Comparison of ENCODE assay signal across 8 mouse cellular contexts in the genomic region with DNA sequence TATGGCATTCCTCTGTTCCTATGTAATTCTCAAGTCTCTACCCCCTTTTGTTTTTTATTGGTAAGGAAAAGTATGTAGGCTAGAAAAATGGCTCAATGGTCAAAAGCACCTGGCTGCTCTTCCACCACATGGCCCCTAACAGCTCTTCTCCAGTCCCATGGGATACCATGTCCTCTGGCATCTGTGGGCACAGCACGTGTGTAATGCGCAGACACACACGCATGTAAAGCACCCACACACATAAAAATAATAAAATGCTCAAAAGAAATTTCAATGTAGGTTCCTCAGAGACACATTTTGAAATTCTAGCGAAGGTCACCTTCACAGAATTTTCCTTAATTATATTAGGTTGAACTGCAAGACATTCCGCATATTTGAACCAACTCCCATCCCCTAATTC. TPM values are rescaled to one million over a fixed set of nuclear protein-coding genes. Genes with fewer than 3 reads are reported as not detected.
A peak's percentile ranks its signal among the peaks of the same experiment; 100 is the strongest.
DNase-seq lines count a peak whose midpoint lies in the region; ATAC-seq and TF ChIP-seq lines count a peak whose summit lies in the region.

No protein-coding gene starts in this region.

- TF ChIP-seq CTCF in heart, adult 2 months (IDR thresholded peaks at IDR 0.05) = no peak
- TF ChIP-seq CTCF in CH12.LX (conservative IDR thresholded peaks at IDR 0.05 in 1 of 2, IDR thresholded peaks at IDR 0.05 in 1 of 2; ENCODE audit: low read depth in 2 of 2, low read length in 2 of 2) = no peak

- no peaks in the 10 kb centered on the region for H3K79me2 ChIP-seq in heart, adult 2 months (replicated peaks; ENCODE audit: control insufficient read depth, insufficient read depth, low read length)
- H3K79me2 ChIP-seq in CH12.LX (replicated peaks; ENCODE audit: control insufficient read depth, extremely low read depth, insufficient read depth, poor library complexity, severe bottlenecking) = peaks cover 13% of the 10 kb centered on the region

- WGBS in heart, adult 2 months = 82% methylated on average over 5 of the region's 5 CpGs
- WGBS in forebrain, embryonic 15.5 days = 88% methylated on average over 5 of the region's 5 CpGs
- 81% methylated on average over 5 of the region's 5 CpGs for WGBS in liver, embryonic 16.5 days (ENCODE audit: insufficient replicate concordance)

- H3K9ac ChIP-seq in heart, adult 2 months (ENCODE audit: low read depth, low read length) = no peak overlapping the region
- H3K9ac ChIP-seq in CH12.LX (ENCODE audit: insufficient read depth, low read depth) = peak overlapping the region; percentile 88
- peak overlapping the region; percentile 78 for H3K9ac ChIP-seq in forebrain, embryonic 15.5 days (replicated peaks)
- H3K9ac ChIP-seq in liver, embryonic 16.5 days (ENCODE audit: low read depth, low read length) = peak overlapping the region; percentile 69

- intact Hi-C loops in heart, adult 2 months (cut with DNase I) = no loop called here
- intact Hi-C loops in gastrocnemius, postnatal 14 days (cut with DNase I; ENCODE audit: low total_unique reads) = no loop called here

- in situ Hi-C loops in CH12.LX (cut with MboI; ENCODE audit: low pct_ligation_motif_present, low pct_unique_long_range_greater_than_20kb, low sequenced_read_pairs) = no loop called here

- H3K27ac ChIP-seq in heart, adult 2 months = peak overlapping the region; percentile 99
- H3K27ac ChIP-seq in CH12.LX (ENCODE audit: insufficient read depth, low read depth) = no peak overlapping the region
- 0 out of 2 replicates have a peak overlapping the region, but pooled peaks have one; percentile 99 for H3K27ac ChIP-seq in forebrain, embryonic 15.5 days (replicated peaks)
- no peak overlapping the region for H3K27ac ChIP-seq in liver, embryonic 16.5 days (ENCODE audit: low read length)

- dilution Hi-C loops in CH12.LX (cut with MboI; ENCODE audit: extremely low pct_ligation_motif_present, extremely low pct_unique_long_range_greater_than_20kb, low sequenced_read_pairs) = no loop called here

- no peaks in the 10 kb centered on the region for H3K9me3 ChIP-seq in CH12.LX (replicated peaks; ENCODE audit: low read length)
- no peaks in the 10 kb centered on the region for H3K9me3 ChIP-seq in forebrain, embryonic 15.5 days
- H3K9me3 ChIP-seq in liver, embryonic 16.5 days (replicated peaks; ENCODE audit: control insufficient read depth, low read length) = no peaks in the 10 kb centered on the region

- ATAC-seq in forebrain, embryonic 15.5 days (replicated peaks) = no peak
- ATAC-seq in liver, embryonic 16.5 days (ENCODE audit: low read depth) = no peak

- H3K4me2 ChIP-seq in CH12.LX (ENCODE audit: insufficient read depth, low read depth, poor library complexity, severe bottlenecking) = peak overlapping the region; percentile 89
- H3K4me2 ChIP-seq in forebrain, embryonic 15.5 days (replicated peaks) = peak overlapping the region; percentile 91
- peak overlapping the region; percentile 87 for H3K4me2 ChIP-seq in liver, embryonic 16.5 days (ENCODE audit: low read depth, low read length)

- no peak for TF ChIP-seq POLR2A in heart, adult 2 months (IDR thresholded peaks at IDR 0.05; ENCODE audit: insufficient read depth, low read depth, low read length)
- no peak; the same call in 1 of the 2 replicates for TF ChIP-seq POLR2A in CH12.LX (IDR thresholded peaks at IDR 0.05; ENCODE audit: low read depth, low read length)

- H3K4me3 ChIP-seq in heart, adult 2 months = peak overlapping the region; percentile 72
- H3K4me3 ChIP-seq in CH12.LX (replicated peaks in 1 of 3; ENCODE audit: low read depth in 2 of 3, low read length in 2 of 3, poor library complexity in 1 of 3) = peak overlapping the region; percentile 67 to 81 (median 72)
- H3K4me3 ChIP-seq in forebrain, embryonic 15.5 days = peak overlapping the region; percentile 61
- peak overlapping the region; percentile 91 for H3K4me3 ChIP-seq in liver, embryonic 16.5 days (ENCODE audit: low read depth, low read length)

- no peak for TF ChIP-seq EP300 in heart, adult 2 months (IDR thresholded peaks at IDR 0.05; ENCODE audit: insufficient read depth, low read depth, low read length)
- TF ChIP-seq EP300 in CH12.LX (IDR thresholded peaks at IDR 0.05; ENCODE audit: low read length) = no peak

- H3K4me1 ChIP-seq in heart, adult 2 months (ENCODE audit: control insufficient read depth, insufficient read depth, low read length) = peaks cover 1% of the 10 kb centered on the region; the same call in 1 of the 2 replicates
- peaks cover 9 to 26% of the 10 kb centered on the region in 2 experiments for H3K4me1 ChIP-seq in CH12.LX (ENCODE audit: control insufficient read depth in 1 of 2, insufficient read depth in 2 of 2)
- H3K4me1 ChIP-seq in forebrain, embryonic 15.5 days = peaks cover 10% of the 10 kb centered on the region
- H3K4me1 ChIP-seq in liver, embryonic 16.5 days (ENCODE audit: control insufficient read depth, low read depth, low read length) = peaks cover 21% of the 10 kb centered on the region

- no peaks in the 10 kb centered on the region for H3K36me3 ChIP-seq in heart, adult 2 months (ENCODE audit: control insufficient read depth, insufficient read depth, low read length)
- H3K36me3 ChIP-seq in CH12.LX (replicated peaks in 1 of 2; ENCODE audit: control insufficient read depth in 1 of 2, insufficient read depth in 1 of 2, low read length in 1 of 2) = peaks cover 10 to 30% of the 10 kb centered on the region in 2 experiments
- peaks cover 29% of the 10 kb centered on the region for H3K36me3 ChIP-seq in forebrain, embryonic 15.5 days
- H3K36me3 ChIP-seq in liver, embryonic 16.5 days (ENCODE audit: control insufficient read depth, insufficient read depth) = peaks cover 14% of the 10 kb centered on the region

- no peak for TF ChIP-seq RAD21 in CH12.LX (IDR thresholded peaks at IDR 0.05; ENCODE audit: low read depth, low read length)

- no peak for DNase-seq in heart, adult 2 months
- no peak for DNase-seq in heart, postnatal 4 days
- no peak for DNase-seq in CH12.LX (ENCODE audit: extremely low read depth)
- no peak for DNase-seq in gastrocnemius, postnatal 14 days
- no peak for DNase-seq in adrenal gland, adult 8-10 months
- no peak for DNase-seq in right cerebral cortex, postnatal 10 days (ENCODE audit: low spot score in 2 of 2)

- no peaks in the 10 kb centered on the region for H3K27me3 ChIP-seq in heart, adult 2 months (ENCODE audit: control insufficient read depth, insufficient read depth, low read length)
- H3K27me3 ChIP-seq in CH12.LX (replicated peaks) = no peaks in the 10 kb centered on the region
- H3K27me3 ChIP-seq in forebrain, embryonic 15.5 days = no peaks in the 10 kb centered on the region
- no peaks in the 10 kb centered on the region for H3K27me3 ChIP-seq in liver, embryonic 16.5 days (ENCODE audit: control insufficient read depth, insufficient read depth, low read depth, low read length)

TF ChIP-seq in CH12.LX, 34 proteins besides CTCF, POLR2A, EP300 and RAD21 (continues in another document):
- no peak for TF ChIP-seq NRF1 (IDR thresholded peaks at IDR 0.05; ENCODE audit: low read depth, low read length)
- no peak for TF ChIP-seq SIN3A (IDR thresholded peaks at IDR 0.05; ENCODE audit: low read length)
- TF ChIP-seq MAFK (IDR thresholded peaks at IDR 0.05; ENCODE audit: insufficient replicate concordance, low read length) = no peak
- TF ChIP-seq MAX (IDR thresholded peaks at IDR 0.05; ENCODE audit: low read length) = peak; percentile 60; the same call in 1 of the 2 replicates
- no peak for TF ChIP-seq USF1 (IDR thresholded peaks at IDR 0.05; ENCODE audit: low read depth, low read length)
- no peak for TF ChIP-seq ZNF384 (IDR thresholded peaks at IDR 0.05; ENCODE audit: low read depth, low read length)
- TF ChIP-seq PAX5 (IDR thresholded peaks at IDR 0.05; ENCODE audit: low read length) = no peak
- TF ChIP-seq JUND (conservative IDR thresholded peaks at IDR 0.05; ENCODE audit: low read depth, low read length) = no peak
- peak; percentile 57; the same call in 1 of the 2 replicates for TF ChIP-seq MYC (IDR thresholded peaks at IDR 0.05; ENCODE audit: low read depth, low read length)
- TF ChIP-seq USF2 (conservative IDR thresholded peaks at IDR 0.05; ENCODE audit: low read depth, low read length) = no peak
- no peak for TF ChIP-seq E2F4 (IDR thresholded peaks at IDR 0.05; ENCODE audit: insufficient replicate concordance, low read depth, low read length)

RNA-seq across cellular contexts. Expression of a gene that starts 1.4 kb away (rescaled TPM):
- 10 to 100 TPM; 40.3 to 44.1 TPM for total RNA-seq in heart, adult 2 months (2021)
- polyA plus RNA-seq in heart, adult 2 months (2012; rRNA removed) = 37.5 and 37.6 TPM in 2 replicates
- 10 to 100 TPM; 31.1 to 31.9 TPM for total RNA-seq in heart, postnatal 4 days (2021)
- total RNA-seq in CH12.LX (2012; rRNA removed) = 20.1 and 22.0 TPM in 2 replicates
- total RNA-seq in CH12.LX (2014; rRNA removed) = 21.6 and 24.1 TPM in 2 replicates
- polyA plus RNA-seq in CH12.LX (2012; ENCODE audit: insufficient read length, low read depth) = 40.8 and 43.6 TPM in 2 replicates
- polyA plus RNA-seq in forebrain, embryonic 15.5 days (2015; fragmentation: Nextera tagmentation; extraction: Ambion mirVana) = 52.9 and 53.8 TPM in 2 replicates
- polyA plus RNA-seq in liver, embryonic 16.5 days (2015; fragmentation: Nextera tagmentation; extraction: Ambion mirVana) = 24.8 and 25.8 TPM in 2 replicates
- 10 to 100 TPM; 24.7 to 25.3 TPM for total RNA-seq in gastrocnemius, postnatal 14 days (2021)
- 10 to 100 TPM; 65.5 to 89.7 (median 78.2) TPM for total RNA-seq in adrenal gland, adult 8-10 months (2022)

RNA-seq across cellular contexts. Expression of a gene that starts 17.6 kb away (rescaled TPM):
- 10 to 100 TPM; 42.3 to 46.1 TPM for total RNA-seq in heart, adult 2 months (2021)
- polyA plus RNA-seq in heart, adult 2 months (2012; rRNA removed) = 13.9 and 20.8 TPM in 2 replicates
- total RNA-seq in heart, postnatal 4 days (2021) = 10 to 100 TPM; 53.9 to 54.3 TPM
- total RNA-seq in CH12.LX (2012; rRNA removed) (60.0 and 72.9 TPM in 2 replicates), CH12.LX (2014; rRNA removed) (53.3 and 56.4 TPM in 2 replicates)
- 84.9 and 85.4 TPM in 2 replicates for polyA plus RNA-seq in CH12.LX (2012; ENCODE audit: insufficient read length, low read depth)
- 42.9 and 43.2 TPM in 2 replicates for polyA plus RNA-seq in forebrain, embryonic 15.5 days (2015; fragmentation: Nextera tagmentation; extraction: Ambion mirVana)
- polyA plus RNA-seq in liver, embryonic 16.5 days (2015; fragmentation: Nextera tagmentation; extraction: Ambion mirVana) = 14.3 and 15.5 TPM in 2 replicates
- total RNA-seq in gastrocnemius, postnatal 14 days (2021) = 10 to 100 TPM; 24.1 to 24.8 TPM
- 100 to 1,000 TPM in 1 of 4 experiments, 10 to 100 TPM in 3; 71.4 to 118 (median 94.8) TPM for total RNA-seq in adrenal gland, adult 8-10 months (2022)

RNA-seq across cellular contexts. Expression of a gene that starts 20.0 kb away (rescaled TPM):
- 10 to 100 TPM in 1 of 2 experiments, 1 to 10 TPM in 1; 9.9 to 10.6 TPM for total RNA-seq in heart, adult 2 months (2021)
- polyA plus RNA-seq in heart, adult 2 months (2012; rRNA removed) = 5.8 and 8.8 TPM in 2 replicates
- 10 to 100 TPM; 15.8 to 18.4 TPM for total RNA-seq in heart, postnatal 4 days (2021)
- 26.3 and 31.9 TPM in 2 replicates for total RNA-seq in CH12.LX (2012; rRNA removed)
- 20.0 and 21.7 TPM in 2 replicates for total RNA-seq in CH12.LX (2014; rRNA removed)
- polyA plus RNA-seq in CH12.LX (2012; ENCODE audit: insufficient read length, low read depth) = 24.8 and 25.2 TPM in 2 replicates
- 16.8 and 17.5 TPM in 2 replicates for polyA plus RNA-seq in forebrain, embryonic 15.5 days (2015; fragmentation: Nextera tagmentation; extraction: Ambion mirVana)
- 11.1 and 11.6 TPM in 2 replicates for polyA plus RNA-seq in liver, embryonic 16.5 days (2015; fragmentation: Nextera tagmentation; extraction: Ambion mirVana)
- 10 to 100 TPM; 11.9 to 13.3 TPM for total RNA-seq in gastrocnemius, postnatal 14 days (2021)
- total RNA-seq in adrenal gland, adult 8-10 months (2022) = 10 to 100 TPM; 21.2 to 30.4 (median 25.6) TPM

Comparison
In these comparisons a context has a peak if more than half of its experiments do, and no peak if none do; other contexts are left out.
1. H3K27ac ChIP-seq: peak in heart, adult 2 months (single experiment) and forebrain, embryonic 15.5 days (single experiment); none in CH12.LX (single experiment) and liver, embryonic 16.5 days (single experiment).
2. Peak in every context shown above with its lines, with median percentiles within 50 percentile points of each other: H3K4me3 ChIP-seq and H3K4me2 ChIP-seq.